Mouse (Mus musculus) gastrocnemius, postnatal 10 days (tissue): ENCODE data around the gene Ctcfl. TPM values are rescaled to one million over a fixed set of nuclear protein-coding genes. Genes with fewer than 3 reads are reported as not detected.

Source experiments
- DNase-seq: peaks from one replicate; pipeline ENCODE4 v3.0.0; 2021; ENCODE audit warnings: mixed read lengths
- total RNA-seq, 2 experiments: library from RNA; stranded (reverse); gene quantifications; 2 replicates each; pipeline ENCODE4 v1.2.3; 2021

The Ctcfl gene
- total RNA-seq, 2 experiments from 2014 or later, result not detected

DNA sequence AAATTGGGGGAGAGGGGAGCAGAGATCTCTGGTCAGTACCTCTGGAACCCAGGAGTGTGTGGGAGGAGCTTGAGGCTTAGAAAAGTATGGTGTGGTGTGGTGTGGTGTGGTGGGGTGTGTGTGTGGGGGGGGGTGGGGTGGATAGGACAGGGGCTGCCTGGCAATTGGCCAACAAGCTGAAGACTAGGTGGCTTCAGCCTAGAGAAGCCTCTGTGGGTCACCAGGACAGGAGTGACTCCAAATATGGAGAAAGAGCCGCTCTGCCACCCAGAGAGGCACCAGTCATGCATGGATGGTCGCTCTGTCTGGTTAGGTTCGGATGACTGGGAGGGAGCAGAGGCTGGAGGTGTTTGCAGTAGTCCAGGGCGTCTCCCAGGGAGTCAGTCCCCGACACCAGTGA is 71.9 kb downstream of the Ctcfl start:
- no peak for DNase-seq

DNA sequence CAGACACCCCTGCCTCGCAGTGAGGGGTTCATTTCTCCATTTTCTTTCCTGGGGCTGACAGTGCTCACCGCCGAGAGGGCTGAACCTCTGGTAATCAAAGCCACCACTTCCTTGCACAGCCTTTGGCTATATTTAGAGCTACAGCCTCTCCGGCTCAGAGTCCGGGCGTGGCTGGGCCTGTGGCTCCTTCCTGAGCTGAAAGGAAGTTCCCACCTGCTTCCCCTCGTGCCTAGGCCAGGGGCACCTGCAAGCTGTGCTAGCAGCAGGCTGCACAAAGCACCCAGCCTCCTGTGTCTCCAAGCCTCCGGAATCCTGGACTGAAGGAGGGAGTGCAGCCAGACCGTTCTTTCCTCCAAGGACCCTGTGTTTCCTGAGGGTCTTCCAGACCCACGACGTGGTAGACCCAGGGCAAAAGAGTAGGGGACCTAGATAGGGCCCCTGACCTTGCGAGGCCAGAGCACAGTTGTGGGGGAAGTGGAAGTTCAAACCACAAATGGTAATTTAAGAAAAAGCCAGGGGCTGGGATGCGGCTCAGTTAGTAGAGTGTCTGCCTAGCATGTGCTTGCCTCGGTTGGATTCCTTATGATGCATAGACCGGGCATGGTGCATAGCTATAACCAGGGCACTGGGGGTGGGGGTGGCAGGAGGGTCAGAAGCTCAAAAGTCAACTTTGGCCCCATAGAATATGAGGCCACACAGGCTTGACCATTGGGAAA is 72.6 kb downstream of the Ctcfl start:
- no peak for DNase-seq

DNA sequence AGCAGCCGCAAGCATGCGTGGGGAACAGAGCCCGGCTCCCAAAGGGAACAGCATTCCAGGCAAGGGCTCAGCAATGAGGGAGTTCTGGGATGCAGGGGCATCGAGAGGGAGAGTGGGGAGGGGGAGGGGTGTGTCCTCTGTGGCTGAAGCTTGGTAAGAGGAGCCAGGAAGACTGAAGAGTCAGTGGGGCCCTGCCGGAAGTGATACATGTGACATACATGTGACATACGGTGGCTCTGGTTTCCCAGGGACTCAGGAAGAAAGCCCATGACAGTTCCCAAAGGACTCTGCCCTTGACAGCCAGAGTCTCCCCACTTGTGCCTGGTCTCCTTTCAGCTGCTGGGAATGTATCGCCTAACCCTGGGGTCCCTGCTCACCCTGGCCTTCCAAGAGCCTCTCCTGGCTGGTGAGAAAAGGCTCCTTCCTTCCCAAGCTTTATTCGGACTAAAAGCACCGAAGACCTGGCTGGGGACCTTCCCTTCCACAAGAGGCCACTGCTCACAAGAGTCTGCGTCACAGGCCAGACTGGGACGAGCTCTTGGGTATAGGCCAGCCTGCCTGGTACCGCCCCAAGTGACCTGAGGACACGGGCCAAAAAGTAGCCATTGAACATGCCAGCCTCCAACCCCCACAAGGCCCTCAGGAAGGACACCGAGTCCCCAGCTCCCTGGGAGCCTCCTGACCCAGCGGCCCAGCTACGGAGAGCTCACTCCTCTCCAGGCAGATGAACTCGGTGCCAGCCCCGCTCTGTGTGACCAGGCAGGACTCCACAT is 74.9 kb downstream of the Ctcfl start:
- DNase-seq, result peak; percentile 61

Other genes with a start within 250 kb of the Ctcfl start
- gene Bmp7, start 179.2 kb downstream of the Ctcfl start, total RNA-seq, result 1 to 10 TPM; 1.6 to 2.4 TPM
- not detected for gene Spo11, start 141.8 kb downstream of the Ctcfl start, total RNA-seq
- 10 to 100 TPM; 27.9 to 31.5 TPM for gene Rae1, start 119.4 kb downstream of the Ctcfl start, total RNA-seq
- 100 to 1,000 TPM; 121 to 129 TPM for gene Rbm38, start 99.0 kb downstream of the Ctcfl start, total RNA-seq
- 10 to 100 TPM in 1 of 2 experiments, 1 to 10 TPM in 1; 9.1 to 17.4 TPM for gene Pck1, start 33.5 kb upstream of the Ctcfl start, total RNA-seq
- under 1 TPM in 1 of 2 experiments, not detected in 1; 0.09 TPM for gene Zbp1, start 99.4 kb upstream of the Ctcfl start, total RNA-seq
- 10 to 100 TPM; 15.8 to 19.8 TPM for gene Pmepa1, start 157.0 kb upstream of the Ctcfl start, total RNA-seq